Mouse (Mus musculus): Measurements from ENCODE around the gene Spon1. TPM values are rescaled to one million over a fixed set of nuclear protein-coding genes. Genes with fewer than 3 reads are reported as not detected.

Spon1 gene
- total and polyA plus RNA-seq, 3 experiments = not detected

GRCm38 (mm10) chr7:114020704-114021093 lies 254.9 kb downstream of the Spon1 start:
- H3K79me2 ChIP-seq (replicated peaks; ENCODE audit: control insufficient read depth, extremely low read depth, insufficient read depth, poor library complexity, severe bottlenecking) = no peaks in the 10 kb centered on the region
- no peak for TF ChIP-seq ZMIZ1 (IDR thresholded peaks at IDR 0.05; ENCODE audit: low read depth, low read length)
- no peak for TF ChIP-seq BHLHE40 (IDR thresholded peaks at IDR 0.05; ENCODE audit: low read depth, low read length)
- TF ChIP-seq SMC3 (IDR thresholded peaks at IDR 0.05; ENCODE audit: low read depth, low read length) = peak; percentile 85
- TF ChIP-seq RAD21 (IDR thresholded peaks at IDR 0.05; ENCODE audit: low read depth, low read length) = peak; percentile 99
- TF ChIP-seq JUN (IDR thresholded peaks at IDR 0.05; ENCODE audit: insufficient read depth, low read depth, low read length) = no peak
- no peak for TF ChIP-seq UBTF (IDR thresholded peaks at IDR 0.05; ENCODE audit: low read depth, low read length)
- TF ChIP-seq ZNF384 (IDR thresholded peaks at IDR 0.05; ENCODE audit: low read depth, low read length) = no peak
- no peak for TF ChIP-seq GABPA (IDR thresholded peaks at IDR 0.05; ENCODE audit: insufficient replicate concordance, low read depth, low read length)
- 0 out of 2 replicates have a peak, but pooled peaks have one; percentile 6 for TF ChIP-seq JUND (conservative IDR thresholded peaks at IDR 0.05; ENCODE audit: low read depth, low read length)
- peak; percentile 77 for TF ChIP-seq ZC3H11A (IDR thresholded peaks at IDR 0.05; ENCODE audit: low read depth, low read length)
- no peak for TF ChIP-seq POLR2AphosphoS2 (IDR thresholded peaks at IDR 0.05; ENCODE audit: low read depth, low read length)
- peak; percentile 31; the same call in 1 of the 2 replicates for TF ChIP-seq IRF4 (IDR thresholded peaks at IDR 0.05; ENCODE audit: low read depth, low read length)
- TF ChIP-seq E2F4 (IDR thresholded peaks at IDR 0.05; ENCODE audit: insufficient replicate concordance, low read depth, low read length) = no peak
- no peak for TF ChIP-seq CHD2 (IDR thresholded peaks at IDR 0.05; ENCODE audit: low read length)
- no peak for TF ChIP-seq PAX5 (IDR thresholded peaks at IDR 0.05; ENCODE audit: low read length)
- no peak for TF ChIP-seq MAX (IDR thresholded peaks at IDR 0.05; ENCODE audit: low read length)
- no peak for TF ChIP-seq MEF2A (IDR thresholded peaks at IDR 0.05; ENCODE audit: borderline replicate concordance, low read depth, low read length)
- TF ChIP-seq CTCF (conservative IDR thresholded peaks at IDR 0.05 in 1 of 2, IDR thresholded peaks at IDR 0.05 in 1 of 2; ENCODE audit: low read depth in 2 of 2, low read length in 2 of 2) = peak; percentile 74 to 95
- H3K36me3 ChIP-seq (replicated peaks in 1 of 2; ENCODE audit: control insufficient read depth in 1 of 2, insufficient read depth in 1 of 2, low read length in 1 of 2) = no peaks in the 10 kb centered on the region
- H3K4me3 ChIP-seq (replicated peaks in 1 of 3; ENCODE audit: low read depth in 2 of 3, low read length in 2 of 3, poor library complexity in 1 of 3) = peak overlapping the region; percentile 50 to 51 (median 50)
- H3K9ac ChIP-seq (ENCODE audit: insufficient read depth, low read depth) = peak overlapping the region; percentile 40; the same call in 1 of the 2 replicates
- dilution Hi-C loops (cut with MboI; ENCODE audit: extremely low pct_ligation_motif_present, extremely low pct_unique_long_range_greater_than_20kb, low sequenced_read_pairs) (no loop called here), in situ Hi-C loops (cut with MboI; ENCODE audit: low pct_ligation_motif_present, low pct_unique_long_range_greater_than_20kb, low sequenced_read_pairs) (loop anchor here (10.0 to 25.0 kb wide), 2 partner anchors 406 to 633 kb away; partner anchors contain the start of gene Pth)
- peak overlapping the region; percentile 57 for H3K4me2 ChIP-seq (ENCODE audit: insufficient read depth, low read depth, poor library complexity, severe bottlenecking)
- peaks cover 7% of the 10 kb centered on the region for H3K27me3 ChIP-seq (replicated peaks)
- DNase-seq (ENCODE audit: extremely low read depth) = peak; percentile 77
- no peak overlapping the region for H3K27ac ChIP-seq (ENCODE audit: insufficient read depth, low read depth)
- H3K4me1 ChIP-seq (ENCODE audit: control insufficient read depth in 1 of 2, insufficient read depth in 2 of 2) = peaks cover 0 to 3% of the 10 kb centered on the region in 2 experiments; a peak in 1 of 4 replicates
- peaks cover 11% of the 10 kb centered on the region for H3K9me3 ChIP-seq (replicated peaks; ENCODE audit: low read length)

DNA sequence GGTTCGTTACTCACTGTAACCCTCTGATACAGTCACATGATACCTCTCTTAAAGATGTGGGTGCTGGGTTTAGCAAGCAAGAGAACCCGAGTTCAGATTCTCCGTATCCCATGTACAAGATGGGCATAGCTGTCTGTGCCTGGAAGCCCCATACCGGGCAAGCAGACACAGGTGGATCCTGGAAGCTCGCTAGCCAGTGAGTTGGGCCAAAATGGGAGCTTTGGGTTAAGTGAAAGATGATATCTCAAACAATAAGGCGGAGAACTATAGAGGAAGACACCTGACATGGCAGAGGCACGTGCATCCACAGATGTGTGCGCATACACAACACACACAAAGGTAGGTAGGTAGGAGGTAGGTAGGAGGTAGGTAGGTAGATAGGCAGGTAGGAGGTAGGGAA lies 261.1 kb downstream of the Spon1 start:
- dilution Hi-C loops (cut with MboI; ENCODE audit: extremely low pct_ligation_motif_present, extremely low pct_unique_long_range_greater_than_20kb, low sequenced_read_pairs) = no loop called here
- in situ Hi-C loops (cut with MboI; ENCODE audit: low pct_ligation_motif_present, low pct_unique_long_range_greater_than_20kb, low sequenced_read_pairs) = loop anchor here (10.0 kb wide), 1 partner anchor 412 kb away; no protein-coding TSS in a partner anchor
- Histone ChIP-seq H3K9me3 (replicated peaks; ENCODE audit: low read length) (peaks cover 11% of the 10 kb centered on the region), H3K4me2 (ENCODE audit: insufficient read depth, low read depth, poor library complexity, severe bottlenecking) (no peak overlapping the region), H3K4me1 (ENCODE audit: control insufficient read depth in 1 of 2, insufficient read depth in 2 of 2) (no peaks in the 10 kb centered on the region), H3K79me2 (replicated peaks; ENCODE audit: control insufficient read depth, extremely low read depth, insufficient read depth, poor library complexity, severe bottlenecking) (no peaks in the 10 kb centered on the region), H3K36me3 (replicated peaks in 1 of 2; ENCODE audit: control insufficient read depth in 1 of 2, insufficient read depth in 1 of 2, low read length in 1 of 2) (no peaks in the 10 kb centered on the region), H3K9ac (ENCODE audit: insufficient read depth, low read depth) (no peak overlapping the region), H3K27me3 (replicated peaks) (peaks cover 3% of the 10 kb centered on the region), H3K4me3 (replicated peaks in 1 of 3; ENCODE audit: low read depth in 2 of 3, low read length in 2 of 3, poor library complexity in 1 of 3) (no peak overlapping the region), H3K27ac (ENCODE audit: insufficient read depth, low read depth) (no peak overlapping the region)
- TF ChIP-seq NELFE (IDR thresholded peaks at IDR 0.05; ENCODE audit: low read depth, low read length) (no peak), USF1 (IDR thresholded peaks at IDR 0.05; ENCODE audit: low read depth, low read length) (no peak), MEF2A (IDR thresholded peaks at IDR 0.05; ENCODE audit: borderline replicate concordance, low read depth, low read length) (no peak), POLR2AphosphoS2 (IDR thresholded peaks at IDR 0.05; ENCODE audit: low read depth, low read length) (no peak), SMC3 (IDR thresholded peaks at IDR 0.05; ENCODE audit: low read depth, low read length) (no peak), GABPA (IDR thresholded peaks at IDR 0.05; ENCODE audit: insufficient replicate concordance, low read depth, low read length) (no peak), ZC3H11A (IDR thresholded peaks at IDR 0.05; ENCODE audit: low read depth, low read length) (no peak), BHLHE40 (IDR thresholded peaks at IDR 0.05; ENCODE audit: low read depth, low read length) (no peak), KAT2A (IDR thresholded peaks at IDR 0.05; ENCODE audit: insufficient replicate concordance, low read length) (no peak), UBTF (IDR thresholded peaks at IDR 0.05; ENCODE audit: low read depth, low read length) (no peak), PAX5 (IDR thresholded peaks at IDR 0.05; ENCODE audit: low read length) (no peak), CHD2 (IDR thresholded peaks at IDR 0.05; ENCODE audit: low read length) (no peak), RCOR1 (conservative IDR thresholded peaks at IDR 0.05; ENCODE audit: low read depth, low read length) (no peak), MAZ (IDR thresholded peaks at IDR 0.05; ENCODE audit: low read depth, low read length) (no peak), ZMIZ1 (IDR thresholded peaks at IDR 0.05; ENCODE audit: low read depth, low read length) (no peak), TBP (conservative IDR thresholded peaks at IDR 0.05; ENCODE audit: low read depth, low read length) (no peak), HCFC1 (IDR thresholded peaks at IDR 0.05; ENCODE audit: low read depth, low read length) (no peak), EP300 (IDR thresholded peaks at IDR 0.05; ENCODE audit: low read length) (no peak), CTCF (conservative IDR thresholded peaks at IDR 0.05 in 1 of 2, IDR thresholded peaks at IDR 0.05 in 1 of 2; ENCODE audit: low read depth in 2 of 2, low read length in 2 of 2) (no peak)
- no peak for DNase-seq (ENCODE audit: extremely low read depth)
